Mouse (Mus musculus) stomach, postnatal 0 days (tissue): Measurements from ENCODE around the gene 1700023F06Rik. TPM values are rescaled to one million over a fixed set of nuclear protein-coding genes. Genes with fewer than 3 reads are reported as not detected.
"Not testable (repeated sequence)": the region's sequence is repeated elsewhere in the genome, so short reads cannot be mapped to it uniquely, and the experiment has no call there.

Experiments
- ATAC-seq: fragments of 200-750 bp; cut with Nextera tagmentation; 2 replicates; pipeline ENCODE4 v1.8.0; 2017; ENCODE audit not compliant: low FRiP score, low TSS enrichment
- DNase-seq: peaks from one replicate; pipeline ENCODE4 v3.0.0-alpha.2; 2016; ENCODE audit warnings: low spot score
- H3K27ac ChIP-seq: fragments of 300-500 bp; sonication (generic); replicated peaks from 2 replicates; pipeline ENCODE4 v1.5.1; 2014; ENCODE audit warnings: mild to moderate bottlenecking, control low read depth
- H3K27me3 ChIP-seq: fragments of 300-500 bp; sonication (generic); 2 replicates; pipeline ENCODE4 v1.6.1; 2014; ENCODE audit warnings: low read length; ENCODE audit not compliant: control insufficient read depth, insufficient read depth
- H3K36me3 ChIP-seq: fragments of 300-500 bp; sonication (generic); 2 replicates; pipeline ENCODE4 v1.6.1; 2014; ENCODE audit warnings: low read length, mixed read lengths; ENCODE audit not compliant: control insufficient read depth, insufficient read depth
- H3K4me1 ChIP-seq: fragments of 300-500 bp; sonication (generic); replicated peaks from 2 replicates; pipeline ENCODE4 v1.6.1; 2014; ENCODE audit warnings: antibody characterized with exemption; ENCODE audit not compliant: control insufficient read depth, insufficient read depth
- H3K4me2 ChIP-seq: fragments of 300-500 bp; sonication (generic); replicated peaks from 2 replicates; pipeline ENCODE4 v1.6.1; 2014; ENCODE audit warnings: low read depth, mild to moderate bottlenecking, control low read depth, moderate library complexity
- H3K4me3 ChIP-seq: fragments of 300-500 bp; sonication (generic); 2 replicates; pipeline ENCODE4 v1.5.1; 2014; ENCODE audit warnings: low read depth, low read length, control low read depth
- H3K9ac ChIP-seq: fragments of 300-500 bp; sonication (generic); 2 replicates; pipeline ENCODE4 v1.6.1; 2014; ENCODE audit warnings: mild to moderate bottlenecking, low read length, control low read depth, mixed read lengths
- H3K9me3 ChIP-seq: fragments of 300-500 bp; sonication (generic); 2 replicates; pipeline ENCODE4 v1.6.1; 2016; ENCODE audit warnings: low read length; ENCODE audit not compliant: control insufficient read depth
- CTCF ChIP-seq: IDR thresholded peaks from 2 replicates; pipeline ENCODE4 v1.5.1; 2016; ENCODE audit warnings: antibody characterized with exemption, low read depth, mild to moderate bottlenecking, moderate library complexity
- EP300 ChIP-seq: optimal IDR thresholded peaks from 2 replicates; pipeline ENCODE3; 2016; ENCODE audit warnings: antibody characterized with exemption
- WGBS: fragments of 180-500 bp; shearing (Covaris S2); extraction: QIAGEN DNeasy Blood & Tissue Kit; methylation state at CpG from one replicate; pipeline ENCODE4 v1.1.7; 2014; 5-methylcytosine and 5-hydroxymethylcytosine counted together
- polyA plus RNA-seq: library from polyadenylated mRNA; unstranded; fragments of >200 nt; fragmentation: Nextera tagmentation; extraction: Ambion mirVana; gene quantifications from 2 replicates; pipeline ENCODE4 v1.2.1, GENCODE M21; 2015

The 1700023F06Rik gene
- polyA plus RNA-seq, 1 experiment from 2014 or later, result 1.0 TPM

DNA sequence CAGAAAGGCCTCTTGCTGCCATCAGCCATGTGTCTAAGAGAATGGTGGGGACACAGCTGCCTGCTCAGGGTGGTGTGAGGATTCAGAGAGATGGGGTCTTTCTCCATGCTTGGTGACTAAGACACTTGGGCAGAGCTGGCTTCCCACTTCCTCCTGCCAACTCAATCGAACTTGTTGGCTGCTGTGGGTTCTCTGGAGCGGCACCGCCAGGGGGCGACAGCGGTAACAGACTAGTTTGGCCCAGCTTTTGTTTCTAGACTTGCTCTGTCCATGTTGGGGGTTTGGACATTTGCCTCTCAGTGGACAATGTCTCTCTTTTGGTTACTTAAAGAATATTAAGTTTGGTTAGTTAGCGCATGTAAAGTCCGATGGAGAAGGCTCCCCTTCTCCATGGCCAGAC lies 24.6 kb upstream of the 1700023F06Rik start:
- ATAC-seq (no peak), DNase-seq (peak; percentile 84)
- peak; percentile 92 for TF ChIP-seq CTCF
- no peak for TF ChIP-seq EP300
- Histone ChIP-seq H3K4me2 (no peak overlapping the region), H3K27me3 (no peaks in the 10 kb centered on the region), H3K4me1 (no peaks in the 10 kb centered on the region), H3K27ac (no peak overlapping the region), H3K36me3 (peaks cover 22% of the 10 kb centered on the region), H3K4me3 (no peak overlapping the region), H3K9ac (no peak overlapping the region), H3K9me3 (no peaks in the 10 kb centered on the region)
- WGBS, result 33% methylated on average over 7 of the region's 7 CpGs

DNA sequence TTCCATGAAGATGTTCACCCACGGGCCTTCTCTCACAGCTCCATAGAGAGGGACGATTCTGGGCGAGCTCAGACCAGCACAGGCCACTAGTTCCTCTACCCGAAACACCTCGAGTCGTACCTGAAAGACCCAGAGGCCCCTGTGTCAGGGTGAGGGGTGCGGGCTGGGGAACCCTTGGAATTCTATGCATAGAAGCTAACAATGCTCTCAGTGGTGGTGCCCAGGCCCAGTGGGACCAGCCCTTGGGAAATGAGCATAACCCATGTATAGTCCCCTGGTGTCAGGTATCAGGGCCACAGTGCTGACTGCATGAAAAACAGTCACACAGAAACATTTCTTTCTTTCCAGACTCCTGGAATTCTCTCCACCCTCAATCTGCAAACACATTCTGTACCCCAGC lies 23.0 kb upstream of the 1700023F06Rik start:
- ATAC-seq (no peak), DNase-seq (no peak)
- Histone ChIP-seq H3K9me3 (no peaks in the 10 kb centered on the region), H3K4me3 (no peak overlapping the region), H3K4me1 (no peaks in the 10 kb centered on the region), H3K4me2 (no peak overlapping the region), H3K27me3 (no peaks in the 10 kb centered on the region), H3K9ac (no peak overlapping the region), H3K36me3 (peaks cover 23% of the 10 kb centered on the region), H3K27ac (no peak overlapping the region)
- TF ChIP-seq CTCF (no peak), EP300 (no peak)
- WGBS, result 87% methylated on average over 7 of the region's 7 CpGs

- Histone ChIP-seq H3K4me2 (no peak overlapping the region), H3K27me3 (no peaks in the 10 kb centered on the region), H3K36me3 (peaks cover 23% of the 10 kb centered on the region), H3K9me3 (no peaks in the 10 kb centered on the region), H3K4me3 (no peak overlapping the region), H3K4me1 (no peaks in the 10 kb centered on the region), H3K27ac (no peak overlapping the region), H3K9ac (no peak overlapping the region)
- no peak for TF ChIP-seq EP300
- no peak for TF ChIP-seq CTCF
- ATAC-seq, result no peak
- 89% methylated on average over 19 of the region's 19 CpGs for WGBS
- no peak for DNase-seq
These were observed 22.3 kb upstream of the 1700023F06Rik start for GRCm38 (mm10) chr11:103230626-103231025.

DNA sequence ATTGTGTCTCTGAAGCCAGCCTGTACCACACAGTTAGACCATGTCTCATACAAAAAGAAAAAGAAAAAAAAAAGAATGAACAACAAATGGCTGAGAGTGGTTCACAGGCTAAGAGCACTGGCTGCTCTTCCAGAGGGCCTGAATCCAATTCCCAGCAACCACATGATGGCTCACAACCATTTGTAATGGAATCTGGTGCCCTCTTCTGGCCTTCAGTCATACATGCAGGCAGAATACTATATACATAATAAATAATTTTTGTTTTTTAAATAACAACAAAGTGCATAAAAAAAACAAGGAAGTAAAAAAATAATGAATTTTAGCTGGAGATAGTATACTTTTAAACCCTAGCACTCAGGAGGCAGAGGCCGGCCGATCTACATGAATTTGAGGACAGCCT lies 21.2 kb upstream of the 1700023F06Rik start:
- H3K4me1 ChIP-seq, result no peaks in the 10 kb centered on the region
- no peaks in the 10 kb centered on the region for H3K9me3 ChIP-seq
- H3K9ac ChIP-seq, result no peak overlapping the region
- WGBS, result 100% methylated on average over 2 of the region's 2 CpGs
- H3K36me3 ChIP-seq, result peaks cover 30% of the 10 kb centered on the region
- TF ChIP-seq CTCF, result peak; percentile 34
- no peak for TF ChIP-seq EP300
- no peak overlapping the region for H3K27ac ChIP-seq
- no peak overlapping the region for H3K4me3 ChIP-seq
- ATAC-seq (no peak), DNase-seq (no peak)
- no peak overlapping the region for H3K4me2 ChIP-seq
- no peaks in the 10 kb centered on the region for H3K27me3 ChIP-seq

GRCm38 (mm10) chr11:103223951-103224456 lies 15.6 kb upstream of the 1700023F06Rik start:
- WGBS, result 62% methylated on average over 18 of the region's 18 CpGs
- H3K4me3 ChIP-seq, result no peak overlapping the region
- no peak for DNase-seq
- no peak overlapping the region for H3K4me2 ChIP-seq
- peaks cover 28% of the 10 kb centered on the region for H3K36me3 ChIP-seq
- H3K4me1 ChIP-seq, result no peaks in the 10 kb centered on the region
- no peak overlapping the region for H3K9ac ChIP-seq
- H3K27me3 ChIP-seq, result no peaks in the 10 kb centered on the region
- H3K27ac ChIP-seq, result peak overlapping the region; percentile 30; the same call in 1 of the 2 replicates
- no peak for ATAC-seq
- no peak for TF ChIP-seq CTCF
- no peak for TF ChIP-seq EP300
- no peaks in the 10 kb centered on the region for H3K9me3 ChIP-seq

- TF ChIP-seq CTCF (no peak), EP300 (no peak)
- H3K4me2 ChIP-seq, result no peak overlapping the region
- ATAC-seq (no peak), DNase-seq (no peak)
- no peak overlapping the region for H3K9ac ChIP-seq
- no peak overlapping the region for H3K4me3 ChIP-seq
- H3K27ac ChIP-seq, result peak overlapping the region; percentile 30; the same call in 1 of the 2 replicates
- peaks cover 24% of the 10 kb centered on the region for H3K36me3 ChIP-seq
- 81% methylated on average over 10 of the region's 10 CpGs for WGBS
- no peaks in the 10 kb centered on the region for H3K27me3 ChIP-seq
- no peaks in the 10 kb centered on the region for H3K9me3 ChIP-seq
- H3K4me1 ChIP-seq, result no peaks in the 10 kb centered on the region; the same call in 1 of the 2 replicates
These were observed 15.1 kb upstream of the 1700023F06Rik start for GRCm38 (mm10) chr11:103223444-103223843.

GRCm38 (mm10) chr11:103222718-103223117 lies 14.4 kb upstream of the 1700023F06Rik start:
- peaks cover 23% of the 10 kb centered on the region for H3K36me3 ChIP-seq
- not testable (repeated sequence) for H3K4me1 ChIP-seq, H3K27me3 ChIP-seq, DNase-seq, H3K4me3 ChIP-seq, H3K4me2 ChIP-seq, ATAC-seq, H3K9me3 ChIP-seq, H3K27ac ChIP-seq, H3K9ac ChIP-seq
- WGBS, result 94% methylated on average over 3 of the region's 4 CpGs
